Mouse (Mus musculus): ENCODE measurements around the gene Gm17349. TPM values are rescaled to one million over a fixed set of nuclear protein-coding genes. Genes with fewer than 3 reads are reported as not detected.
"Not testable (repeated sequence)": the region's sequence is repeated elsewhere in the genome, so short reads cannot be mapped to it uniquely, and the experiment has no call there.

The Gm17349 gene
- polyA plus RNA-seq, 1 experiment from 2014 or later: not detected

- H3K36me3 ChIP-seq (ENCODE audit: control insufficient read depth, insufficient read depth, low read length): peaks cover 13% of the 10 kb centered on the region
- H3K4me2 ChIP-seq (ENCODE audit: low read depth, severe bottlenecking): no peak overlapping the region
- H3K27ac ChIP-seq (replicated peaks; ENCODE audit: low read depth, low read length): no peak overlapping the region
- H3K4me3 ChIP-seq (ENCODE audit: low read depth, low read length): no peak overlapping the region
- H3K9me3 ChIP-seq (ENCODE audit: control insufficient read depth, low read length): peaks cover 3% of the 10 kb centered on the region; the same call in 1 of the 2 replicates
- no peak for ATAC-seq (ENCODE audit: insufficient number of reproducible peaks, low FRiP score, low TSS enrichment, low read depth)
- H3K9ac ChIP-seq (ENCODE audit: low read length): no peak overlapping the region
- H3K4me1 ChIP-seq (ENCODE audit: control insufficient read depth, insufficient read depth, low read length): peaks cover 8% of the 10 kb centered on the region; the same call in 1 of the 2 replicates
- no peak for DNase-seq (ENCODE audit: low spot score)
- H3K27me3 ChIP-seq (ENCODE audit: control insufficient read depth, insufficient read depth, low read length): no peaks in the 10 kb centered on the region
- WGBS: 98% methylated on average over 3 of the region's 4 CpGs
These were observed 23.9 kb upstream of the Gm17349 start for GRCm38 (mm10) chr15:99729056-99729783.

GRCm38 (mm10) chr15:99728211-99728610 is 22.9 kb upstream of the Gm17349 start:
- no peak for DNase-seq (ENCODE audit: low spot score)
- H3K4me1 ChIP-seq (ENCODE audit: control insufficient read depth, insufficient read depth, low read length): peaks cover 18% of the 10 kb centered on the region; the same call in 1 of the 2 replicates
- ATAC-seq (ENCODE audit: insufficient number of reproducible peaks, low FRiP score, low TSS enrichment, low read depth): no peak
- H3K4me2 ChIP-seq (ENCODE audit: low read depth, severe bottlenecking): no peak overlapping the region
- no peaks in the 10 kb centered on the region for H3K27me3 ChIP-seq (ENCODE audit: control insufficient read depth, insufficient read depth, low read length)
- H3K4me3 ChIP-seq (ENCODE audit: low read depth, low read length): no peak overlapping the region
- H3K27ac ChIP-seq (replicated peaks; ENCODE audit: low read depth, low read length): no peak overlapping the region
- peaks cover 13% of the 10 kb centered on the region for H3K36me3 ChIP-seq (ENCODE audit: control insufficient read depth, insufficient read depth, low read length)
- H3K9me3 ChIP-seq (ENCODE audit: control insufficient read depth, low read length): peaks cover 3% of the 10 kb centered on the region; the same call in 1 of the 2 replicates
- no peak overlapping the region for H3K9ac ChIP-seq (ENCODE audit: low read length)
- 94% methylated on average over 5 of the region's 5 CpGs for WGBS

DNA sequence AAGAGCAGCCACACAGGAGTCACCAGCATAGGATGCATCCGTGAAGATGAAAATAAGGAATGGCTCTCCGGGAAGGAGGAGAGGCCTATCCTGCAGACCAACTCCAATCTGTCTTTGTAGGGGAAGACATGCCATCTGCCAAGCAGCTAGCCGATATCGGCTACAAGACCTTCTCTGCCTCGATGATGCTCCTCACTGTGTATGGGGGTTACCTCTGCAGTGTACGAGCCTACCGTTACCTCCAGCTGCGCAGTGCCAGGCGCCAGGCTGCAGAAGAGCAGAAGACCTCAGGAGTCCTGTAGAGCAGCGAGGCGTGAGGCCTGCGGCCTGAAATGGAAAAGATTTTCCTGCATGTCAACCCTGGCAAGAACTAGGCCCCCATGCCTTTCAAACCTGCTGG is 22.2 kb upstream of the Gm17349 start:
- 96% methylated on average over 12 of the region's 12 CpGs for WGBS
- peaks cover 13% of the 10 kb centered on the region for H3K36me3 ChIP-seq (ENCODE audit: control insufficient read depth, insufficient read depth, low read length)
- H3K4me1 ChIP-seq (ENCODE audit: control insufficient read depth, insufficient read depth, low read length): peaks cover 19% of the 10 kb centered on the region; the same call in 1 of the 2 replicates

GRCm38 (mm10) chr15:99727039-99727438 is 21.7 kb upstream of the Gm17349 start:
- not testable (repeated sequence) for H3K4me2 ChIP-seq (ENCODE audit: low read depth, severe bottlenecking); H3K27ac ChIP-seq (replicated peaks; ENCODE audit: low read depth, low read length); H3K9ac ChIP-seq (ENCODE audit: low read length); DNase-seq (ENCODE audit: low spot score); H3K4me3 ChIP-seq (ENCODE audit: low read depth, low read length); H3K9me3 ChIP-seq (ENCODE audit: control insufficient read depth, low read length); H3K27me3 ChIP-seq (ENCODE audit: control insufficient read depth, insufficient read depth, low read length); ATAC-seq (ENCODE audit: insufficient number of reproducible peaks, low FRiP score, low TSS enrichment, low read depth)
- WGBS: 96% methylated on average over 4 of the region's 5 CpGs
- Histone ChIP-seq H3K4me1 (ENCODE audit: control insufficient read depth, insufficient read depth, low read length) (peaks cover 19% of the 10 kb centered on the region; the same call in 1 of the 2 replicates), H3K36me3 (ENCODE audit: control insufficient read depth, insufficient read depth, low read length) (peaks cover 13% of the 10 kb centered on the region)

More for the DNA sequence above, 22.2 kb upstream of the Gm17349 start:
- no peak for ATAC-seq (ENCODE audit: insufficient number of reproducible peaks, low FRiP score, low TSS enrichment, low read depth)
- DNase-seq (ENCODE audit: low spot score): no peak
- H3K27me3 ChIP-seq (ENCODE audit: control insufficient read depth, insufficient read depth, low read length): no peaks in the 10 kb centered on the region
- no peak overlapping the region for H3K9ac ChIP-seq (ENCODE audit: low read length)
- H3K27ac ChIP-seq (replicated peaks; ENCODE audit: low read depth, low read length): no peak overlapping the region
- no peak overlapping the region for H3K4me2 ChIP-seq (ENCODE audit: low read depth, severe bottlenecking)
- H3K9me3 ChIP-seq (ENCODE audit: control insufficient read depth, low read length): peaks cover 3% of the 10 kb centered on the region; the same call in 1 of the 2 replicates
- no peak overlapping the region for H3K4me3 ChIP-seq (ENCODE audit: low read depth, low read length)

DNA sequence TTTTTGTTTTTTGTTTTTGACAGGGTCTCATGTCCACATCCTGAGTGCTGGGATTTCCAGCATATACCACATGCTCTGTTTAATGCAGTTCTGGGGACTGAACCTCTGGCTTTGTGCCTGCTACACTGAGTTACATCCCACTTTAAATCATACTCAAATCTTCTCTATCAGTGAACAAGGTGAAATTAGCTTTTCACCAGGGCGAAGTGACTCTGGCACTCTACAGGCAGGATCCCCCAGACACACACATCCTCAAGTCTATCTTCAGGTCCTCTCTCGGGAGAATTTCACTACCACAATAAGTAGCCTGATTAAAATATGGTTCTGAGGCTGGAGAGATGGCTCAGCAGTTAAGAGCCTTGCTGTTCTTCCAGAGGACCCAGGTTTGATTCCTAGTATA is 21.3 kb upstream of the Gm17349 start:
- peaks cover 3% of the 10 kb centered on the region; the same call in 1 of the 2 replicates for H3K9me3 ChIP-seq (ENCODE audit: control insufficient read depth, low read length)
- H3K36me3 ChIP-seq (ENCODE audit: control insufficient read depth, insufficient read depth, low read length): peaks cover 13% of the 10 kb centered on the region
- WGBS: 79% methylated on average over 2 of the region's 2 CpGs
- H3K9ac ChIP-seq (ENCODE audit: low read length): no peak overlapping the region; the same call in 1 of the 2 replicates
- peak overlapping the region; percentile 79 for H3K4me2 ChIP-seq (ENCODE audit: low read depth, severe bottlenecking)
- H3K4me3 ChIP-seq (ENCODE audit: low read depth, low read length): peak overlapping the region; percentile 78
- DNase-seq (ENCODE audit: low spot score) (no peak), ATAC-seq (ENCODE audit: insufficient number of reproducible peaks, low FRiP score, low TSS enrichment, low read depth) (no peak)
- no peaks in the 10 kb centered on the region for H3K27me3 ChIP-seq (ENCODE audit: control insufficient read depth, insufficient read depth, low read length)
- peaks cover 19% of the 10 kb centered on the region; the same call in 1 of the 2 replicates for H3K4me1 ChIP-seq (ENCODE audit: control insufficient read depth, insufficient read depth, low read length)
- no peak overlapping the region for H3K27ac ChIP-seq (replicated peaks; ENCODE audit: low read depth, low read length)

DNA sequence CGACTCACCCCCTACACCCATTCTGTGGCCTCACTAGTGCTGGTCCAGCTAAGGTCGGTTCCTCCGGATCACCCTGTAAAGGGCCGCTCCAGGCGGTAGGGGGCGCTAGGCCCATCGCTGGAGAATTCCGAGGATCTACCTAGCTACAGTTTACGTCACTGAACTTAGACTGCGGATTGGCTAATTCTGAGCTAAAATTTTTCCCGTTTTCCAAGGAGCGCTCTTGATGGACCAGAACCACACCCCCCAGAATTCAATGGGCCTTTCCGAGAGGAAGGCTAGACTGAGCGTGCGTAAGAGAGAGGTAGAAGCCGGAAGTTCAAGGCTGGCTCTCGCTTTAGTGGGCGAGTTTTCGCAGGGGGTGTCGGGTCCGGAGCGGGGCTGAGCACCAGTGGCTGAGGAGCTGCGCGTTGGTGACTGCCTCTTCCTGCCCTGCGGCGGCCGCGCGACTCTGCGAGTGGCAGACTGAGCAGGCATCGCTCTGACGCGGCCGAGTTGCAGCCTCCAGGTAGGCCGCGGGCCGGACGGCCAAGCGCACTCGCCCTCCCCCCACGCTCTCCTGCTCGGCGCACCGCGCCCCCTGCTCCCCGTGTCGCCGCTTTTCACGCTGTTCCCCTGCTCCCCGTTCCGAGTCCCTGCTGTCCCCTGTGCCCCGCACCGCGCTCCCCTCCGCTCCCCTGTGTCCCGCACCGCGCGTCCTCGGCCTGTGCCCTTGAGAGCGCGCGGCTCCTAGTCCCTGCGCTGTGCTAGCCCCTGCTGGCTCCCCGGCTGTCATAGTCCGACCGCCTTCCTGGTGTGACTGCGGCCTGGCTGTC is 20.3 kb upstream of the Gm17349 start, which contains the start of gene Cox14:
Cox14 (plus strand) TSS at position 278 of the 815 bp plus-strand sequence.
- peaks cover 13% of the 10 kb centered on the region for H3K36me3 ChIP-seq (ENCODE audit: control insufficient read depth, insufficient read depth, low read length)
- peak within 1 kb of the TSS; percentile 88 for H3K27ac ChIP-seq (replicated peaks; ENCODE audit: low read depth, low read length)
- peaks cover 19% of the 10 kb centered on the region; the same call in 1 of the 2 replicates for H3K4me1 ChIP-seq (ENCODE audit: control insufficient read depth, insufficient read depth, low read length)
- under 1% methylated on average over 68 of the region's 68 CpGs for WGBS
- H3K9me3 ChIP-seq (ENCODE audit: control insufficient read depth, low read length): peaks cover 3% of the 10 kb centered on the region; the same call in 1 of the 2 replicates
- no peaks in the 10 kb centered on the region for H3K27me3 ChIP-seq (ENCODE audit: control insufficient read depth, insufficient read depth, low read length)
- peak; percentile 95 for ATAC-seq (ENCODE audit: insufficient number of reproducible peaks, low FRiP score, low TSS enrichment, low read depth)
- peak within 1 kb of the TSS; percentile 79 for H3K9ac ChIP-seq (ENCODE audit: low read length)
- peak within 1 kb of the TSS; percentile 78 for H3K4me3 ChIP-seq (ENCODE audit: low read depth, low read length)
- peak; percentile 97 for DNase-seq (ENCODE audit: low spot score)
- peak within 1 kb of the TSS; percentile 79 for H3K4me2 ChIP-seq (ENCODE audit: low read depth, severe bottlenecking)

- ATAC-seq (ENCODE audit: insufficient number of reproducible peaks, low FRiP score, low TSS enrichment, low read depth) (0 out of 2 replicates have a peak, but pooled peaks have one; percentile 19), DNase-seq (ENCODE audit: low spot score) (peak; percentile 67)
- H3K4me3 ChIP-seq (ENCODE audit: low read depth, low read length): peak overlapping the region; percentile 78
- peaks cover 10% of the 10 kb centered on the region for H3K36me3 ChIP-seq (ENCODE audit: control insufficient read depth, insufficient read depth, low read length)
- peak overlapping the region; percentile 23; the same call in 1 of the 2 replicates for H3K9ac ChIP-seq (ENCODE audit: low read length)
- H3K4me1 ChIP-seq (ENCODE audit: control insufficient read depth, insufficient read depth, low read length): peaks cover 19% of the 10 kb centered on the region; the same call in 1 of the 2 replicates
- H3K27me3 ChIP-seq (ENCODE audit: control insufficient read depth, insufficient read depth, low read length): no peaks in the 10 kb centered on the region
- peaks cover 3% of the 10 kb centered on the region; the same call in 1 of the 2 replicates for H3K9me3 ChIP-seq (ENCODE audit: control insufficient read depth, low read length)
- 15% methylated on average over 16 of the region's 16 CpGs for WGBS
- peak overlapping the region; percentile 45; the same call in 1 of the 2 replicates for H3K27ac ChIP-seq (replicated peaks; ENCODE audit: low read depth, low read length)
- H3K4me2 ChIP-seq (ENCODE audit: low read depth, severe bottlenecking): peak overlapping the region; percentile 47
These were observed 19.2 kb upstream of the Gm17349 start for GRCm38 (mm10) chr15:99724292-99725021.
